Mouse (Mus musculus) adrenal gland, postnatal 14 days (tissue): ENCODE measurements around the gene Hist1h1d. TPM values are rescaled to one million over a fixed set of nuclear protein-coding genes. Genes with fewer than 3 reads are reported as not detected.
A peak's percentile ranks its signal among the peaks of the same experiment; 100 is the strongest.
"Not testable (repeated sequence)": the region's sequence is repeated elsewhere in the genome, so short reads cannot be mapped to it uniquely, and the experiment has no call there.

Experiments
- DNase-seq: peaks from one replicate; pipeline ENCODE4 v3.0.0; 2021; ENCODE audit warnings: mixed read lengths
- total RNA-seq: library from RNA; stranded (reverse); gene quantifications from 2 replicates; pipeline ENCODE4 v1.2.3, GENCODE M21; 2021

The Hist1h1d gene
- total RNA-seq, 1 experiment from 2014 or later, result 24.2 TPM

DNA sequence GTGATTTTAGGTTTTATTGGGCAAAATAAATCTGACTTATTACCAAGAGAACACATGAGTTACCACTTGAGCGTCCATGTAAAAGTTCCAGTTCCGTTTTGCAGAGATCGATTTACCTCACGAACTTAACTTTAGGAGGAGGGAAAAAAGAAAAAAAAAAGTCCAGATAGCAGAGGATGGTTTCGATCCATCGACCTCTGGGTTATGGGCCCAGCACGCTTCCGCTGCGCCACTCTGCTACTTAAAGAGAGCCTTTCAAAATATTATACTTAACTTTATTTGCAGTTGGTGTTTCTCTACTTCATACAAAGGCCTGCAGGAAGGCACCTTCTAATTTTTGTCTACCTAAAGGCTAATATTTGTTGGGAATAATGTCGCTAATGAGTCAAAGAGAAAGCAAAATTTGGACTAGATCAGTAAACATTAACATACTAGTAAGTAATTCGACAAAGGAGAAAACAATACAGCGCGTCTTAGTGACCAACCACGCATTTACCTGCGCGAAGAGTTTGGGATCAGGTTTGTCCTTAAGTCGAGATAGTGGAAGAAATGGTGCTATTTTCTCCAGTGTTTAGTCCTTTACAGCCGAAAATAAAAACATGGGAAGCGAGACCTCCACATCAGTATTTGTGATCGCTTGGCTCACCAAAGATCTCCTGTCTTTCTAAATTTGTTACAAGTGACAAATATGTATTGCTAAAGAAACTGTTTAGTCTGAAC, 22.7 kb upstream of the Hist1h1d start:
- peak; percentile 68 for DNase-seq

- peak; percentile 98 for DNase-seq
Observed at GRCm38 (mm10) chr13:23530901-23531875, 21.9 kb upstream of the Hist1h1d start, which contains the start of gene Hist1h4h. Gene Hist1h4h (plus strand): TSS chr13:23531050.

GRCm38 (mm10) chr13:23532262-23533075, 20.6 kb upstream of the Hist1h1d start:
- DNase-seq, result no peak

- DNase-seq, result peak; percentile 76
Observed at GRCm38 (mm10) chr13:23533560-23534367, 19.3 kb upstream of the Hist1h1d start, which contains the start of gene Hist1h2af. Gene Hist1h2af (plus strand): TSS chr13:23533906.

GRCm38 (mm10) chr13:23534368-23535131, 18.5 kb upstream of the Hist1h1d start:
- peak; percentile 59 for DNase-seq

GRCm38 (mm10) chr13:23535137-23536075, 17.7 kb upstream of the Hist1h1d start, which contains the start of gene Hist1h3g:
Gene Hist1h3g (plus strand): TSS chr13:23535422.
- peak; percentile 92 for DNase-seq

GRCm38 (mm10) chr13:23536076-23536822, 16.8 kb upstream of the Hist1h1d start:
- DNase-seq, result no peak

- DNase-seq, result no peak
Observed at GRCm38 (mm10) chr13:23537006-23537710, 15.9 kb upstream of the Hist1h1d start.

DNA sequence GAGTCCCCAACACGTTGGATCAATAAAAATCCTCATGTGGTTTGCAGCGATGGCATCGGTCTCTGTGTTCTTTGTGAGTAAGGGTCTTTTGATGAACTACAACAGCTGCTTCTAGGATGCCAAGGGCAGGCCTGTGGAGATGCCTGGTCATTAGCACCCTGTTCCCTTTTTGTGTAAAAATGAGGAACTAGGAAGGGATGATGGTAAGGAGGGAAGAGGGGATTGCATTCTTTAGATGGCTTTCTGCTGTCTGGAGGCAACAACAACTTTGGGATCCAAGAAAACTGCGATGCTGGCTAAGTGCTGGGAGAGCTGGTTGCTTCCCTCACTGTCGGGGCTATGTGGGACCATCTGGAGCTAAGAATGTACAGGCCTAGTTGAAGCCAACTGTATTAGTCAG, 14.8 kb upstream of the Hist1h1d start:
- no peak for DNase-seq

- DNase-seq, result not testable (repeated sequence)
Observed at GRCm38 (mm10) chr13:23539821-23540220, 13.2 kb upstream of the Hist1h1d start.

- DNase-seq, result no peak
Observed at GRCm38 (mm10) chr13:23541497-23541896, 11.6 kb upstream of the Hist1h1d start.

GRCm38 (mm10) chr13:23542225-23542980, 10.7 kb upstream of the Hist1h1d start:
- not testable (repeated sequence) for DNase-seq

DNA sequence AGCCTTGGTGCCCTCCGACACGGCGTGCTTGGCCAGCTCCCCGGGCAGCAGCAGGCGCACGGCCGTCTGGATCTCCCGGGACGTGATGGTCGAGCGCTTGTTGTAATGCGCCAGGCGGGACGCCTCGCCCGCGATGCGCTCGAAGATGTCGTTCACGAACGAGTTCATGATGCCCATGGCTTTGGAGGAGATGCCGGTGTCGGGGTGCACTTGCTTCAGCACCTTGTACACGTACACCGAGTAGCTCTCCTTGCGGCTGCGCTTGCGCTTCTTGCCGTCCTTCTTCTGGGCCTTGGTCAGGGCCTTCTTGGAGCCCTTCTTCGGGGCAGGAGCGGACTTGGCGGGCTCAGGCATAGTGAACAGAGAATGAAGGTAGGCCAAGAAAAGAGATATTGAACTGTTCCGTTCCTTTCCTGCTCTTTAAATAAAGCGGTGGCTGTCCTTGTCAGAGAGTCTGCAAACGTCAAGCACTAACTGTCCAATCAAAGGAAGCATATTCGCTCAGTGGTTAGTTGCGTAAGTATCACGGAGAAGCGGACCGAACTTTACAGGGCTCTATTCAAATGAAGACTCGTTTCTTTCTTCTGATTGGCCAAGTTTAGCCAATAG, 10.0 kb upstream of the Hist1h1d start, which contains the start of gene Hist1h2bh:
Hist1h2bh (minus strand) TSS at position 394 of the 609 bp plus-strand sequence.
- peak; percentile 77 for DNase-seq

DNA sequence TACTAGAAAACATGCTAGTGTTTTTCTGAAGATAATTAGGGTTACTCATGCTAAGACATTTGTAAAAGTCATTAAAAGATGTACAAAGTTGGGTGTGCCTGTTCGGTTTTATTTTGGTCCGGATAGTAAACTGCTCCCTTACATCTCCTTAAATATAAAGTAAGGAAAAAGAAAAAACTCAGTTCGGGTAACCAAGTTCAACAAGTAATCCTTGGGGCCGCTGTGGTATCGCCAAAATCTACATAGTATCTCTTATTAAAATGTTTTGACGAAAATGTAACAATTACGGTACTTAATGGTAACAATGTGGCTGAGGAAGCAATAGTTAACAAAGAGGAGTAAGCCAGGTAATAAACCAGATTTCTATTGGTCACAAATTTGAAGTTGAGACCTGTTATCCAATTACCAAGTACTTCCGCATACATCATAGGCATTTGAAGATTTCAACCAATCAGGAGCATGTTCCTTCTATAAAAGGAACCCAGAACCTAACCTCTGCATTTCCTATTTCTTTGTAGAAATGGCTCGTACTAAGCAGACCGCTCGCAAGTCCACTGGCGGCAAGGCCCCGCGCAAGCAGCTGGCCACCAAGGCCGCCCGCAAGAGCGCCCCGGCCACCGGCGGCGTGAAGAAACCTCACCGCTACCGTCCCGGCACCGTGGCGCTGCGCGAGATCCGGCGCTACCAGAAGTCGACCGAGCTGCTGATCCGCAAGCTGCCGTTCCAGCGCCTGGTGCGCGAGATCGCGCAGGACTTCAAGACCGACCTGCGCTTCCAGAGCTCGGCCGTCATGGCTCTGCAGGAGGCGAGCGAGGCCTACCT, 8.9 kb upstream of the Hist1h1d start, which contains the start of gene Hist1h3f:
Hist1h3f (plus strand) TSS at position 88 of the 822 bp plus-strand sequence.
- DNase-seq, result peak; percentile 82

DNA sequence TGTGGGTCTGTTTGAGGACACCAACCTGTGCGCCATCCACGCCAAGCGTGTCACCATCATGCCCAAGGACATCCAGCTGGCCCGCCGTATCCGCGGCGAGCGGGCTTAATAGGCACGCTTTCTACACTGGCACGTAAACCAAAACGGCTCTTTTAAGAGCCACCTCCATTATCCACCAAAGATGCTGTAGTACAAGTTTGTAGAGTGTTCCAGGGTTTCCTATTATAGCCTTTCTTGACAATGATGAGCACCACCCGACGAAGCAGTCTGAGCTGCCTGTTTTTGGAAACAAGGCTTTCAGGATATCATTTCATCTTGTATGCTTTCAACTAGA, 8.3 kb upstream of the Hist1h1d start:
- DNase-seq, result not testable (repeated sequence)
